Mouse (Mus musculus) erythroid progenitor cell, adult 5-6 weeks (primary cell): Measurements from ENCODE around the gene C3. TPM values are rescaled to one million over a fixed set of nuclear protein-coding genes. Genes with fewer than 3 reads are reported as not detected.

ENCODE experiments used
- ATAC-seq: replicated peaks from 2 replicates; pipeline ENCODE4 v1.8.0; 2016; ENCODE audit warnings: moderate number of reproducible peaks, mild to moderate bottlenecking, moderate TSS enrichment, inconsistent platforms; ENCODE audit not compliant: poor library complexity, low FRiP score, severe bottlenecking
- total RNA-seq, 2 experiments: library from RNA; stranded (forward) in 1 of 2; stranded (reverse) in 1 of 2; fragments of 150-400 nt in 1 of 2; fragments of 186-747, 209-891 nt in 1 of 2; gene quantifications; 2 replicates each; pipeline versions ENCODE4 v1.2.3 to v1.2.4; 2015 to 2017; ENCODE audit warnings: low replicate concordance in 2 of 2

Gene C3
- total RNA-seq, 2 experiments from 2014 or later, result 132 to 134 TPM

DNA sequence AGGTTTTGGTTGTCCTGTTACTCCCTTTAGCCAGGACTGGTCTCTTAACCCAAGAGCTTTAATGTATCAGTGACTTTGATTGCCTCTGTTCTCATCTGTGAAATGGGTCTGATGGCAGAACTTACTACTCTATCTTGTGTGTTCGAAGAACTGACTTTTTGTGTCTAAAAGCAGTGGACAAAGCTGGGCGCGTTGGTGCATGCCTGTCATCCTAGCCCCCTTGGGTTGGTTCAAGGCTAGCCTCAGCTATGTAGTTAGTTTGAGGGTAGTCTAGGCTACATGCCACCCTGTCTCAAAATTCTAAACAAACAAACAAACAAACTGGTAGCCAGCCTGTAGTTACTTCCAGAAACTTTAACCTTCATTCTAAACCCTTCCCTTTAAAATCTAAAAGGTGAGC, 23.5 kb upstream of the C3 start:
- ATAC-seq, result no peak

DNA sequence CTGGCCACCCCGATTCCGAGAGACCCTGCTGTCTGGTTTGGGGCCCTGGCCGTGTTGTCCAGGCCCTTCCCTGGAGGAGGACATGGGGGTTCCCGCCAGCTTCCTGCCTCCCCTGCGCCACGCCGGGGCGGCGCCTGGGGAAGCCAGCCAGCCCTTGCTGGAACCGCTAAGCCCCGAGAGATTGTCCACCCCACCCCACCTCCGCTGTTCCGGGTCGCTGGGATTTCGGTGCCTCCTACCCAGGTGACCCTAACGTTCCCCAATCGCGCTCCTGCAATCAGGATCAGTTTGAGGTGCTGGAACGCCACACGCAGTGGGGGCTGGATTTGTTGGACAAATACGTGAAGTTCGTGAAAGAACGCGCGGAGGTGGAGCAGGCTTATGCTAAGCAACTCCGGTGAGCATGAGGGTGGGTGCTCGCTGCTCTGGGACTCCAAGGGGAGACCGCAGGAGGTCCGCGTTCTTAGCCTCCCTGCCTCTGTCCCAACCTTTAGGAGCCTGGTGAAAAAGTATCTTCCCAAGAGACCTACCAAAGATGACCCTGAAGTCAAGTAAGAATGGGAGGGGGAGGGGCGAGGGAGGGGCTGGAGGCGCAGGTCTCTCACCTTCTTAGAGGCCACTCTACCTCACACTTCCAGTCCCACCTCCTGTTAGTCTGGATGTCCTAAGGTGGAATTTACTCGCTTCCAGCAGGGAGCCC, 22.7 kb upstream of the C3 start:
- no peak for ATAC-seq

DNA sequence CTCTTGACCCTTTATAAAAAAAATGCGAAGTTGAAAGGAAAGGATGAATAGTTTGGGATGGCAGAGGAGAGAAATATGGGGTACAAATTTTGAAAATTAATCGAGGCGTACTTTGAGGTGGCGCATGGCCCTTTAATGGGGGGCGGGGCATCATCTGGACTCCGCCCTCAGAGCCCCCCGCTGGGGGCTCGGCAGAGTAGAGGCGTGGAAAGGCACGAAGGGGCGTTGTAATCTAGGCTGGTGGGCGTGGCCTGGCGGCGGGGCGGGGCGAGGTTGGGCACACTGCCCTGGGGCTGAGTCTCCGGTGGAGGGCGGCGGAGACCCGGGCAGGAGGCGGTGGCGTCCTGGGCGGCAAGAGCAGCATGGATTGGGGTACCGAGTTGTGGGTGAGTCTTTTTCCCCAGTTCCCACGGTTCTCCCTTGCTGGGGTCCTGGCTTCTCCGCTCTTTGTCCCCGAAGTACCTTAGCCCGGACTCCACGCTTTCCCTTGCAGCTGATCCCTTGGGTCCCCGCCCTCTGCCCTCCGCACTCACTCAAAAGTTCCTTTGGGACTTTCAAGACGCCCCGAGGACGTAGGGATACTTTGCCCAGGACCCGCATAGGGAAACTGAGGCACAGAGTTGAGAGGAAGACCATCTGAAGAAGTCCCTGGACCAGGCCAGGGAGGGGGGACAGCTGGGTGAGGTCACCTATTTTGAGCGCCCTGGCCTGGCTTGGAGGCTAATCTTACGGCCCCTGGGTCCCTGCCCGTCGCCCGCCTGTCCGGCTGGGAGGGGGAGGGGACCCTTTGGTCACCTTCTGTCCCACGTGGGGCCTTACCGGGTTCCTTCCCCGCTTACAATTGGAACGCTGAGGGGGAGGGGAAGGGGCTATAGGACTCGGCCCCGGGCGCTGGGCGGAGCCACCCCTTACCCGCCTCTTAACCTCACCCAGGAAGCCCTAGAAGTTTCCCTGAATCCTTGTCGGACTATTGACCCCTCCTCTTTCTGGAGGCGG, 21.5 kb upstream of the C3 start, which contains the start of gene Trip10:
TSS of gene Trip10 (plus strand) at position 270 of the 996 bp plus-strand sequence.
- ATAC-seq, result peak; percentile 31

DNA sequence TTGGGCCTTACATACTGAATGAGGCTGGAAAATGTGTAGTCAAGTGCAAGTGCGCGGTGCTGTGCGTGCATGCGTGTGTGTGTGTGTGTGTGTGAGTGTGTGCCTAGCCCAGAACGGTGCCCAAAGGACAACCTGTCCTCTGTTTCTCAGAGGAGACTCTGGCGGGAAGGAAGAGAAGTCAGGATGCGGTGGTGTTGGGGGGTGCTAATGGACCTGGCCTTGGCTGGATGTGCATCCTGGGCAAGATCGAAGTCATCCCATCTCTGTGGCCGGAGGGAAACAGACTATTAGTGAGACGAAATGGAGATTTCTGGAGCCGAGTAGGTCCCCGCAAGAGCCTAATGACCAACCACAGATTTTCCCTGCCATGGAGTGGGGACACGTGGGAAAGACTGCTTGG, 20.8 kb upstream of the C3 start:
- no peak for ATAC-seq

DNA sequence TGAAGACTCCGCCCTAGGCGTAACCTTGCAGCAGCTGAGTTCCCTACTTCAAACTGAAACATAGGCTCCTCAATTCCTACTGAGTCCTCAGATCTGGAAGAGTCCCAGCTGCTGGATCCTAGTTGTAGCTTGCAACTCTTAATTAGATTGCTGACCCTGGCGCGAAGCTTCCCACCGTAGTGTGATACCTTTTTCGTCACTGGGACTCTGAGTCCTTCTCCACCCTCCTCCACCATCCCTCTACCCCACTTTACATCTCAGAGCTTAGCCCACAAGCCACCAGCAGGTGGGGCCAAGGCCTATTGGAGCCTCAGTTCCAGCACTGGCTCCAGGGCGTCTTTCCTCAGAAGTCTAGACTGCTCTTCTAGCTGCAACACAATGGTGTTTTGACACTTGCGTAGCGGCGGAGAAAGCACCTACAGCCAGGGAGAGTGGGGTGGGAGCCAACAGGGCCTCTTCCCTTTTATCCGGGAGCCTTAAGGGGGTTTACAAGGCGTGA, 20.3 kb upstream of the C3 start, which contains the start of gene Gpr108:
TSS of gene Gpr108 (minus strand) at position 246 of the 499 bp plus-strand sequence.
- ATAC-seq, result peak; percentile 74

DNA sequence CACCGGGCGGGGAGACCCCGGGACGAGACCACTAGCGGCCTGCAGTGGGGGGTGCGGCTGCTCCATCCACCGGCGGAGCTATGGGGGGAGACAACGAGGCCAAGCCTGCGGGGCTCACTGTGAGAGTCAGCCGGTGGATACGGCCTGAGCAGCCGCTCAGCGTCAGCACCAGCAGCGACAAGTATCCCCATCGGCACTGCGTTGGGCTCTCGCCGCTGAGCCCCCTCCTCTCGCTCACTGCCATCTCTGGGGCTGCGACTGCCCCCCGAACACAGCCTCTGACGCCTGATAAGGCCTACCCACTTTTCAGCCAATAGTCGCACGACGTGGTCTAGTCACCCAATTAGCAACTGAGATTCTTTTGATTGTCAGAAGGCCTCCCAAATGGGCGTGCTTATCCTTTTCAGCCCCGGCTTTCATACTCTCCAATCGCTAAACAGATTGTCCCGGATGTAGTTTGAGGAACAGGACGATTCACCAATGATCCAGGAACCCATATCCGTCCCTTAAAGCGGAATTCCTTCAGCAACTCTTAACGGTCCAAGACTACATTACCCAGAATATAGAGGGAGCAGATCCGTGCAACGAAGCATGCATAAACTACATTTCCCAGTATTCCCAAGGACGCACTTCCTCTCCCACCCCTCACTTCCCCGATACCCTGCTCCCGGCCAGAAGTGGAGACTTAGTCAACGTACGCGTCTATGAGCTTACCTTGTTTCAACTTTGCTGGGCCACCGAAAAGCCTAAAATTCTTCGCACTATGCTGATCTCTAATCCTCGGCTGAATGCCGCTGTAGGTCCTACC, 19.7 kb upstream of the C3 start:
- ATAC-seq, result peak; percentile 85

DNA sequence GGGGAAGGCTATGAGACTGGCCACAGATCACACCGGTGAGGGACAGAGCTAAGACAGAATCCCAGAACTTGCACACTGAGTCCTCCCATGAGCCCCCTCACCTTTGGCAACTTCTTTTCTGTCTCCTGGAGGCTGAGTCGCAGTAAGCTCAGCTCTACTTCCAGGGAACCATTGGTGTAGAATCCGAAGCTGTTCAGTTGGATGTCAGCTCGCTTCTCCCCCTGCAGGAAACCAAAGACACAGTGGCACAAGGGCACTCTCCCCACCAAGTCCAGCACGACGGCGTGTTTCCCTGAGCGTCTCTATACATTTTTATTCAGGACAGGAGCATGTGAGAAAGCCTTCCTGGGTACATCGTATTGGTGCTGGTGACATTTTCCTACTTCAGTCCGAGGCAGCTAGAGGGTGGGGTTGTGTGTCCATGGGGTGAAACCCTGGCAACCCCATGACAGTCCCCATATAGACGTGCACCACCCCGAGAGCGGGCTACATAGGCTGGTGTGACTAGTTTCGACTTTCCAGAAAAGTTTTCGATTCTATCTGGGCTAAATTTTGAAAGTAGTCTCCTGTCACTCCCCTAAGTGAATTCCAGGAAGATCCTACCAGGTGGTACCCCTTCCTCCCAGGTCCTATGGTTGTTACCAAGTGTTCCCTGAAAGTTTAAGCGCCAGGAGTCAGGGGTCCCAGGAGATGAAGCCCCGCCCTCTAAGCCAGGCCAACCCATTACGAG, 18.9 kb upstream of the C3 start:
- no peak for ATAC-seq

DNA sequence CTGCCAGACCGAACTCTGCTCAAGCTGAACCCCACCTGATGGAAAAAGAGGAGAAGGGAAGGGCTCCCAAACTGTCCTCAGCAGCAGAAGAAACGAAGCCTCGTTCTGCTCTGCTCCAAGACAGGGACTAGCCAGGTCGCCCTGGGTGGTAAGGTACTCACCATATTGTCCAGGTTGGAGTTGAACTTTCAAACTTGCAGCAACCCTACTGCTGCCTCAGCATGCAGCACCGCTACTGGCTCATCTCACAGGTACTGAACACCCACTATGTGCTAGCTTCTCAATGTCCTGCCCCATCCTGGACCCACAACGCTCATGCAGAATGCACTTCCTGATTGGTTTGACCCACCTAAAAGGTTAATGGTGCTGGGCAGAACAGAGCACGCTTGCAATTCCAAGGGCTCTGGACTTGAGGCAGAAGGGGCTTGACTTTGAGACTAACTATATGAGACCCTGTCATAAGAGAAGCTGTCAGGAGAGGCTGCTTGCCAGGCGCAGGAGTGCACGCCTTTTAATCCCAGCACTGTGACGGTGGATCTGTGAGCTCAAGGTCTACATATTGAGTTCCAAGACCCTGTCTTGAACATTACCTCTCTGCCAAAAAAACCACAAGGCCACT, 17.5 kb upstream of the C3 start:
- no peak for ATAC-seq

DNA sequence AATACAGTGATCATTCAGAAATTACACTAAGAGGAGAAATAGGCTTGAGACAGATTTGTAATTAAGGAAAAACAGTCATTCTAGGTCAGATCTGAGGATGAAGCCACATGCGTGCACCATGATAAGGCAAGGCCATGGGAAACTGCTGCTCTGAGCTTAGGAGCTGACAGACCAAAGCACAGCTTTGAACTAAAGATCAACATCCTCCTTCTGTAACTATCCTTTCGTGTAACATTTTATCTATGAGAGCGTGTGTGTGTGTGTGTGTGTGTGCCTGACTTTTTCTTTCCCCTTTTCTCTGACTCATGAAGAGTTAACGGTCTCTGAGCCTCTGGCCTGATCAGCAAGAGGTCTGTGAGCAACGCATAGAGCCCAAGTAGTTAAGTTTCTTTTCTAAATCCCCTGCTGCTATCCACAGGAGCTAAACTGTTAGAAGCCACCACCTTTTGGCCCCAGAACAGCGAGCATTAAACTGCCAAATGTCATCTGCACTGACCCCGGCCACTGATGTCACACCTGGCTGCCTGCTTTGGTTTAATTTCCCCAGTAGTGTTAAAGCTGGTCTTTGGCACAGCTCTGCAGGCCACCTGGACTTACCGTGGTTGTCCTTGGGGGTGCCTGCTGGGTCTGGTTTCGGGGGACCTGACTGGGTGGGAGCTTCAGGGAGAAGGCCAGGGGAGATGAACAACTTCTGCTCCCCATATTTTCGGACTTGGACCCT, 15.9 kb upstream of the C3 start:
- no peak for ATAC-seq

DNA sequence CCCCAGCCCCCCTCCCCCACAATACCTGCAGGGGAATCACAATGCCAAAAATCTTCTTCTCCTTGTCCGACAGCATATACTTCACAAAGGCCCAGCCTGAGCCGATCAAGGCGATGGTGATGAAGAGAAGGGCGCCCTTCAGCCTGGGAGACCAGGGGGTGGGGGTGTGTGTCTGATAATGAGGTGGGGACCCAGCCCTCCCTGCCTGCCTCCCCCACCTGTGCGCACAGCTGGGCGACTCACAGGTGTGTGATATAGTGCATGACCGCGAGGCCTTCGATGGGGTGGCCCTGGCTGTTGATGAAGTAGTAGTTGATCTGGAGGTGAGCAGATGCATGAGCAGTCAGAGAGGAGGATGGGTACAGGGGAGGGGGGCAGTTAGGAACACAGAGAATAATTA, 9.2 kb upstream of the C3 start:
- ATAC-seq, result no peak

DNA sequence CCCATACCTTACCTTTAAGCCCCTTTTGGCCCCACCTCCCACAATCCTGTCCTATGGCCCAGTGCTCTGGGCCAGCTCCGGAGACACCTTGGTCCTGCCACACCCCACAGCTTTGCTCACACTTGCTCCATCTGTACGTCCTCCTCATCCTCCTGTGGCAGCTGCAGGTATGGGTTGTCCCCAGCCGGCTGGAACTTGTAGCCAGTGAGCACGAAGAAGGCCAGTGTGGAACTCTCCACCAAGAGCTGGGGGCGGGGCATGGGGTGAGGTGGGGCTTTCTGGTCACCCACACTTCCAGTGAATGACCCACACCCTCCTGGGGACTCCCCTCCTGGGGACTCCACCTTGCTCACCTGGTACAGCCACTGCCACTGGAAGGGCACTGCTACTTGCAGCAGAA, 7.9 kb upstream of the C3 start:
- no peak for ATAC-seq

DNA sequence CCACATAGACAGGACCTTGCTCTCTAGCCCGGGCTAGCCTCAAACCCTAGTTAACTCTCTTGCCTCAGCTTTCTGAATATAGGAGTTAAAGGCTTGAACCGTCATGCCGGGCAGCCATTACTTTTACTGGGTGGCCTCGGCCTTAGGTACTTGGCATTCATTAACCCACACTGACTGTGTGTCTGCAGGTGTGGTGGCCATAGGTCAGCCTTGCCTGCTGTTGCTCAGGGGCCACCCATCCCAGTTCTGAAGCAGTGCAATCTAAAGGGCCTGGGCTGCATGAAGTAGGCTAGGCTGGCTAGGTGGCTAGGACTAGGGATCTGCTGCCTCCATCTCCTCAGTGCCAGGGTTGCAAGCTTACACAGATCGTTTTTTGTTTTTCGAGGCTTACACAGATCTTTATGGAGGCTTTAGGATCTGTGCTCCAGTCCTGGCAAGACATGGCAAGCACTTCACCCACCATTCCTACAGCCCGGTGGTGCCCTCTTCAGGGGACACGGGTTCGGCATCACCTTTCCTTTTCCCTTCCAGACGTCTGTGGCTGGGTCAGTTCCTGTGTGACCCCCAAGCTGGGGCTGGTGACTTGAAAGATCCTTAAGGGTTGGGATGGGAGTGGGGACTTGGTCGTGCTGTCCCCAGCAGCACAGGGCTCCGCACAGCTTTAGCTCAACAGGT, 6.5 kb upstream of the C3 start:
- ATAC-seq, result no peak

DNA sequence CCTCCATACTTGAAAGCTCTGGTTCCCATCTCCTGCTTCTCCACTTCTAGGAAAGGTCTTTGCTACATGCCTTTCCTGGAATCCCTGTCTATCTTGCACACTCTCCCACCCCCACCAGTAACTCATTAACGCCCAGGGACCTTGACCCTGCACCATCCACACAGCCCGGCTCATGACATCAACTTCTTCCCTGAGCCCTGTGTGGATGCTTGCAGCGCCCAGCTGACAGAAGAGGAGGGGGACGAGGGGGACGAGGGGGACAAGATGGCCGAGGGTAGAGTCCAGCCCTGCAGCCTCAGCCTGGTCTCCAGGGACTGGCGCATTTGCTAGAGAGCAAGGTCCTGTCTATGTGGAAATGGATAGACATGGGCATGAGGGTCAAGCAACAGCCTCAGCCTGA, 5.1 kb upstream of the C3 start:
- ATAC-seq, result no peak

DNA sequence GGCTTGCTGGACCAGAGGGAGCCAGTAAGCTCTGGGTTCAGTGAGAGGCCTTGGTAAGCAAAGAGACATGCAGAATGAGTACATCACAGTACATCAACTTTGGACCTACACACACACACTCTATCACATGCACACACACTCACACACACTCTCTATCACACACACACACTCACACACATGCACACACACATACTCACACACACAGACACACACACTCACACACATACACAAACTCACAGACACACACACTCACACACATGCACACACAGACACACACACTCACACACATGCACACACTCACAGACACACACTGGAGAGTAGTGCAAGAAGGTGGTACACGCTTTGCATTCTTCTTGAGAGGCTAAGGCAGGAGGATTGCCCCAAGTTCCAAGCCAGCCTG, 4.3 kb upstream of the C3 start:
- no peak for ATAC-seq

DNA sequence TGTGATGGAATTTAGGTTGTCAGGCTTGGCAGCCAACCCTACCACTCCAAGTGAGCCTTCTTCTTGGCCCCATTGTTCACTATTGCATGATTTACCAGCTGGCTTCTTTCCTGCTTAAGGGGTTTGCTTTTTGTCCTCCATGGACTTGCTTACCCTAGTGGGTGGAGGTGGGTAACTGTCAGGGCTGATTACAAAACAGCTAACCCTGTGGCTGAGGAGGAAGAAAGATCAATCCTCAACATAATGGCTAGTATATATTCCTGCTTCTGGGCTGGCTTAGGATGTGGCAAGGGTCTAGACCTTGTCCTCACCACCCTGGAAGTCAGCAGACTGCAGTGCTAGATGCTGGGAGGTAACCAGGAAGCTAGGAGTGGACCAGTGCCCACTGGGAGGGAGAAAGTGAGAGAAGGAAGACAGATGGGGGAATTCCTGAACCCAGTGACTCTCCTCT, 3.4 kb upstream of the C3 start:
- ATAC-seq, result no peak

DNA sequence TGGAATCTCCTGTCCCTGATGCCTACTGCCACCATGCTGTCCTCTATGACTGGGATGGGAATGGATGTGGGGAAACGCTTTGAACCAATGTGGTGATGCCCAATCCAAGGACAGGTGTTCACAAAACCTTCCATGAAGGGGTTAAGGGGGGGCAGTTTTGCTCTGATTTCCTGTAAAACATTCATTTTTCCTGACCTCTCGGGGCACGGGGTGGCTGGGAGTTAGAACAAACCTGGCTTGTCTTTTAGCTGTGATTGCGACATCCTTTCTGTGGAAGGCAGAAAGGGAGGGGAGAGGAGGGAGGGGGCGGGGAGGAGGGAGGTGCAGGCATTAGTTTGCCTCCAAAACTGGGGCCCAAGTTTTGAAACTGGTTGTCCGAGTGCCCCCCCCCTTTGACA, 2.8 kb upstream of the C3 start:
- no peak for ATAC-seq

DNA sequence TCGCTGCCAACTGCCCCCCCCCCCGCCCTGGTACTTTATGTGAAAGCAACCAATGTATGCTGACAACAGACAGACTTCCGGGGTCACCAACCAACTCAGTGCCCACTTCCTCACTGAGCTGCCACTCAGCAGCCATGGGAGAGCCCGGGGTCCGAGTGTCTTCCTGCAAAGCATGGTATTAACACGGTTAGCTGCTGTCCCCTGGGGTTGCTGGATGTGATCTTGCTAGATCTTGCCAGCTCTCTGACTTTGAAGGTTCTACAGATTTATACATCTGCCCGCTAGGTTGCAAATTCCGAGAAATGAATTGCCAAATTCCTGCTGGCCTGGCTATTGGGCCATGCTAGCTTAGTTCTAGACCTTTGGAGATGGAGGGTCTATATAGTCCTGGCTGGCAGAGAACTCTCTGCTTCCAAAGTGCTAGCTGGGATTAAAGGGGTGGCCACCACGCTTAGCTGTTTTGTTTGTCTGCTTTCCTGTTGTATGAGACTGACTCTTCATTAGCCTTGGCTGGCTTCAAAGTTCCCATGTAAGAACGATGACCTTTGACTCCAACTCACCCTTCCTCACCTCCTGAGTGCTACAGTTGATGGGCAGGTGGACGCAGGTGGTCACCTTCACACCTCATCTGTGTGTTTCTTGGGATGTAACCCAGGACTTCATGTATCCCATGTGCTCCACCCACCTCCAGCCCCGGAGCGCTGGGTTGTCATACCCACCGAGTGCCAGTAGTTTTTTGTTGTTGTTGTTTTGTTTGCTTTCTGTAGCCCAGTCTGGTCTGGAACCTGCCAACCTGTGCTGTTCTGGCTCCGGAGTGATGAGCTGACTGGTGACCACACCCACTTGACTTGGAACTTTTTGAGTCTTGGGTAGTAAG, 2.2 kb upstream of the C3 start:
- ATAC-seq, result no peak
